Mouse (Mus musculus): ENCODE data around the gene Gm9972.

The Gm9972 gene

DNA sequence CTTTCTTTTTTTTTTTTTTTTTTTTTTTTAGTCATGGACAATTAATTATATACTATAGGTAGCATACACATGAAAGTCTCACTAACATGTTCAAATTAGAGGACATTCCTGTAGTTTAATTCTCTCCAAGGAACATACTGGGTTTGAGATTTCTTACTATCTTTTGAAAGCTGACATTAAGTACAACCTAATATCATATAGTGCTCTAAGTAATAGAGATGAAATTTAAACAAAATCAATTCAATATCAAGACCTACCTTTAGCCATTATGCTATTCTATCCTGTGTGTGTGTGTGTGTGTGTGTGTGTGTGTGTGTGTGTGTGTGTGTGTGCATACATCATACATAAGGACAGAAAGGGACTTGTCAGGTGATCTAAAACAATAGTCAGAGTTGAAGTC lies at the start of gene Gm9972:
Gene Gm9972, plus strand, starts transcription at position 301 of the 400 bp plus-strand sequence.
- no peak for DNase-seq (ENCODE audit: low spot score)

DNA sequence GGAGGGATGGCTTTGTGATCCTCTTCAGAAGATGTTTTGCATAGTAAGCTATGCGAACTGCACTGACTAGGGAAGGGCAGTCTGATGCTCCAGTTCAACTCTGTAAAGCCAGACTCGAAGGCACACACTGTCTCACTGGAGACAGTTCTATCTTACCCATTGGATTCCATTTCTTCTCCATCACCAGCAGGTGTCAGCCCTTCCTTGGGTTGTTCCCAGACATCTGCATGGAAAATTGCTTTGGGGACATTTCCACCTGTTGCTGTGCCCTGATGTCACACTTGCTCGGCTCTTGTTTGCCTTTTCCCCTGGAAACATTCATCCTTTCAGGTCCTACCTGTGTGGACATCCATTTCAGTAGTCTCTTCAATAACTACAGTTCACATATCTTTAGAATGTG lies 36.4 kb upstream of the Gm9972 start:
- no peak for DNase-seq (ENCODE audit: low spot score)

DNA sequence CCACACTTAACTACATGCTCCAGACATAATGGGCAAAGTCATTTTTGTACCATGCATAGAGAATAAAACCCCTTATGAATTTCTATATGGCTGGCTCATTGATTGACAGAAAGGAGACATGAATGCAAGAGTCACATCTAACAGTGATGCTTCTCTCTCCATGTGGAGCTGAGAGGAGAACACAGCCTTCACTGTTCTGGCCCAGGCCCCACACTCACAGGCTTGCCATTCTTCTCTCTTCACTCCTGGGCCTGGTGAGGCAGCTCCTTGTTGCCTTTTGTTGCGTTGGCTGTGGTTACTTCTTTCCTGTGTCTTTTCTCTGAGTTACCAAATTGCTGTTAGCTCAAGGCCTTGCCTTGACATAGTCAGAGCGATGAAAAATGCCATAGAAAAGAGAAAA lies 23.6 kb upstream of the Gm9972 start:
- no peak for DNase-seq (ENCODE audit: low spot score)

DNA sequence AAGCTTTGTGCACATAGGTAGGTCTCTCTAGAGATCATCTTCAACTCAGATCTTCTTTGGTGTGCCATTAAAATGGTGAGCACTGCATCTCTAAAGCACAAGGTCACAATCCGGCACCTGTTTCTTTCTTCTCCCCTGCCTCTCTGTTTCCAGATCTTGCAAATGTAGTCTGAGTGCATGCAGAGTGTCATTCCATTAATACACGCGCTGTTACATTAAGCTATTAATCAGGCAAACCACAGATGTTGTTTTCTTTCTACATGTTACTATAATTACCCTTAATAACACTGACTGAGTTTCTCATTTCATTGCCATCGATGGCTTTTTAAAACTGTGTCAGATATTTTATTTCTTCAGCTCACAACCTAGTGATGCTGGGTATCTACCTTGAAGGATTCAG lies 22.6 kb upstream of the Gm9972 start:
- DNase-seq (ENCODE audit: low spot score) = no peak

DNA sequence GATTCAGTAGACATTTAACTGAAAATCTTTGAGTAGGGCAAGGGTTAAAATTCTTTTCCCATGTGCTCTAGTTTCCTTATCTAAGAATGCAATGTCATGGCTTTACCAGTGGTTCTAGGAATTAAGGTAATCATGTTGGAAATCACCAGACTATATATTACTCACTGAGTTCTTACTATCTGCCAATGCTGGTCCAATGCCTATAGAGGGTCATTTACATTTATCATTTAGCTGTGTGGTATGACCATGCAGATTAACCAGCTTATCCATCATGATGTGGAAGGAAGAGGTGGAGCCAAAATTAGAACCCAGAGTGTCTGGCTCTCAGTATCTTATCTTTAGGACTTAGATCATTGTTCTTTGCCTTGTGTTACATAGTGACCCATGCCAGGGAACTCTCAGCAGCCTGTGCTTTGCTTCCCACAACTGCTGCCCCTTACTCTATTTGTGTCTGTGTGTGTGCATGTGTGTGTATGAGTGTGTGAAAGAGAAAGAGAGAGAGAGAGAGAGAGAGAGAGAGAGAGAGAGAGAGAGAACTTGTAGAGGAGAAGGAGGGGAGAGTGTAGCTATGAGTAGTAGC lies 12.3 kb upstream of the Gm9972 start:
- DNase-seq (ENCODE audit: low spot score) = no peak

DNA sequence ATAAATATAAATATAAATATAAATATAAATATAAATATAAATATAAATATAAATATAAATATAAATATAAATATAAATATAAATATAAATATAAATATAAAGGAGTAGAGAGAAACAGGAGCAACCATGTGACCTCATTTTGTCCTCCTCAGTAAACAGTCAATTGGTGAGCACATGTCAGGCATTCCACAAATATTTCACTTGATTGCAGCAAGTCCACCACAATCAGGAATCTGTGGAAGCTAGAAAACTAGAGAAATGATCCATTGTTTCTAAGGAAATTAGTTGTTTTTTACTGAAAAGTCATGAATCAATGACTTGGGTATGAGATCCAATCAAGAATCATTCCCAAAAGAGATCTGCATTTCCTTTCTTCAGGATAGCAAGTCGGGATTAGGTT lies 5.7 kb upstream of the Gm9972 start:
- DNase-seq (ENCODE audit: low spot score) = no peak

DNA sequence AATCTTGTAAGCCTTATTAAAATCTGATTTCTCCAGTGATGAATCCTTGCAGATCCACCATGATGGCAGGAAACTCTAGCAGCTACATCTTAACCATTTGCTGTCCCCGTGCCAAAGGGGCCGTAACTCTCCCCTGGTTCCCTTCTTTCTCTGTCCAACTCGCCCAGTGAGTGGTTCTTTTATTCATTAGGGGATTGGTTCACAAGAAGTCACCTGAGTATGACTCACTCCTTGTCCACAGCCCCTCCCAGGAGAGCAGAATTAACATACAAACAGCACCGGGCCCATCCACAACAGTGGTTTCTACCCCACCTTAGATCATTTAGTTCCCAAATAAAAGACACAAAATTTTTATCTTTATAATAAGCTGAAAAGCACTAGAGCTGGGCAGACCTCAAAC lies 3.4 kb upstream of the Gm9972 start:
- no peak for DNase-seq (ENCODE audit: low spot score)

DNA sequence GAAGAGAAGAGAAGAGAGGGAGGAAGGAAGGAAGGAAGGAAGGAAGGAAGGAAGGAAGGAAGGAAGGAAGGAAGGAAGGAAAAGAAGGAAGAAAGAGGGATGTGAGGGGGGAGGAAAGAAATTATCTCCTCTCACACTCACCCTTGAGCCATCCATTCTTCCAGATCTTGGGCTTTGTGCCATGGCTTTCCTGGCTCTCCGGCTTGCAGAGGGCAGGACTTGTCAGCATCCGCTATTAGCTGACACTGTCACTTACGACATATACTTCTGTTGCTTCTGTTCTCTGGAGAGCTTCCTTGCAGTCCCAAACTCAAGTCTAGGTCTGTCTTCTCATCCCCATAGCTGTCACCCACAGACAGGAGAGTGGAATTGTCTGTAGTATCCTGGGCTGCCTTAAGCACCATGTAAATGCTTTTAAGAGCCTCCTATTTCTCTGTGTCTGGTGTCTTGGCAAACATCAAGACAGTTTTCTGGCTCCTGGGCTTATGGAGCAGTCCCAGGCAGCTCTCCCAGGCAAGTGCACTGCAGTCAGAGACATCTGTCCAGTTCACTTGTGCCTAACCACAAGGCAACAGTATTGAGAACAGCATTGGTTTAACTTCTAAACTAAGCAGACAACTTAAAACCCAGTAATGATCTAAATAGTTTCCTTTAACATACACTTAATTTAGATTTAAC lies 10.5 kb downstream of the Gm9972 start:
- DNase-seq (ENCODE audit: low spot score) = no peak

DNA sequence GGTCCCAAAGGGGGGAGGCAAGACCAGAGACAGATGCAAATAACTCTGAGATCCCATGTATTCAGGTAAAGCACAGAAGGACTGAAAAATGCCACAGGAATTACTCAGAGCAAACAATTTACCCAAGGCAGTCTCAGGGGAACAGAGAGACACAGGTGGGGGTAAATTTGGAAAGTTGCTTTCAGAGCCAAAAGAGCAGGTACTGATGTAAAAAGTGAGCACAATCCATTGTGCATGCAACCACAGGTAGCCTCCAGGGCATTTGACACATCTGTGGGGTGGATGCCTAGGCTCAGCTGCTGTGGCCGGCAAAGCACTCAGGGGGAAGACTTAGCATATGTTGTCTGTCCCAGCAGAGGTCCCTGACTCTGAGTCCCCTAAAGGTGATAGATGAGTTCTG lies 13.8 kb downstream of the Gm9972 start:
- no peak for DNase-seq (ENCODE audit: low spot score)

DNA sequence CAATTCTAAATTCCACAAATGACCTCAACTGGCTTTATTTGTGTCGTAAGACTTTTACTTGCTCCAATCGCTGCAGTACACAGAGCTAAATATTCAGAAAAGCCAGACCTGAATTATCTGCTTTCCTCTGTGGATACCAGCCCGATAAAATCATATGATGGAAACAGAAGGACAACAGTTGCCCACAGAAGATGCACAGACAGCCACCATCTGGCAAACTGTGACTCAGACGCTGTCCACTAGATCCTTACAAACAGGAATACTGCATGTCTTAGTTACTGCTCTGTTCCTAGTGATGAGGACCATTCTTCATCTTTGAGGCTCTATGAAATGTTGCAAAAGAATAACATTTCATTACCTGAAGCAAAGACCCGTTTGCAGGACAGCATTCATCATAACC lies 19.4 kb downstream of the Gm9972 start:
- DNase-seq (ENCODE audit: low spot score) = no peak

DNA sequence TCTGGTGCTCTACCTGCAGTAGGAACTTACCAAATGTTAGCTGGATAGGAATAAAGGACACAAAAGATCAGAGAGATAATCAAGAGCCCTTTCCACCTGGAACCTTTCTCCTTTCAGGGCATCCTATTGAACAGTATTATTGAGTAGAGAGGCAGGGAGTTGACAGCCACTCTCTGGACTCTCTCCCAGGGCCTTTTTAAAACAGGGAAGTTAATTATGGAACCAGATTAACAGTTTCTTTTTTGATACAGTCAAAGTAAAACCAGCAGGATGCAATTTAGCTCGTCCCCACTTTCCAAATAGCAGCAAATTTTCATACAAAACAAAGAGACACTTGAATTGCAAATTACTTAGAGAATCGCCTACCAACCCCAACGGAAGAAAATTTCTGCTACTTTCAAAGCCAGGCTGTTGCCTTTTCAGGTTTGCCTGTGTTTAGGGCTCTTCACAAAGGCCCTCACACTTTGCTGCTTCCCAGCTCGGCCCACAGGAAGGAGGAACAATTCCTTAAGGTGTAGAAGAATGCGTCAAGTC lies 24.0 kb downstream of the Gm9972 start:
- no peak for DNase-seq (ENCODE audit: low spot score)

DNA sequence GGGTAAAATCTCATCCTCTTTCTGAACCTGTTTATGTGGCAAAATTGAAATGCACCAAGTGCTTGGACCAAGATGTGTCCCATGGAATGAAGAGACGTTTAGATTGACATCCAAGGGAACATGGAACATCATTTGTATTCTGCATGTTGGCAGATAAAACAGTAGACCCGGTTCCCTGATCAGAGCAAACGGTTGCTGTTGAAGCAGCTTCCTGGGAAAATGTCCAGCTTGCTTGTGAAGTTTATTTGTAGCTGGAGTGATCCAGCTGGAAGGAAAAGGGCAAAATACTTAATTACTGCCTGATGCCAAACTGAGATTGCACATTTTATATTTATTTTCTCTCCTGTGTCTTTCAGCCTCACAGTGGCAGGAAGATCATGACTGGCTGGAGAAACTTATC lies 26.7 kb downstream of the Gm9972 start:
- DNase-seq (ENCODE audit: low spot score) = no peak

DNA sequence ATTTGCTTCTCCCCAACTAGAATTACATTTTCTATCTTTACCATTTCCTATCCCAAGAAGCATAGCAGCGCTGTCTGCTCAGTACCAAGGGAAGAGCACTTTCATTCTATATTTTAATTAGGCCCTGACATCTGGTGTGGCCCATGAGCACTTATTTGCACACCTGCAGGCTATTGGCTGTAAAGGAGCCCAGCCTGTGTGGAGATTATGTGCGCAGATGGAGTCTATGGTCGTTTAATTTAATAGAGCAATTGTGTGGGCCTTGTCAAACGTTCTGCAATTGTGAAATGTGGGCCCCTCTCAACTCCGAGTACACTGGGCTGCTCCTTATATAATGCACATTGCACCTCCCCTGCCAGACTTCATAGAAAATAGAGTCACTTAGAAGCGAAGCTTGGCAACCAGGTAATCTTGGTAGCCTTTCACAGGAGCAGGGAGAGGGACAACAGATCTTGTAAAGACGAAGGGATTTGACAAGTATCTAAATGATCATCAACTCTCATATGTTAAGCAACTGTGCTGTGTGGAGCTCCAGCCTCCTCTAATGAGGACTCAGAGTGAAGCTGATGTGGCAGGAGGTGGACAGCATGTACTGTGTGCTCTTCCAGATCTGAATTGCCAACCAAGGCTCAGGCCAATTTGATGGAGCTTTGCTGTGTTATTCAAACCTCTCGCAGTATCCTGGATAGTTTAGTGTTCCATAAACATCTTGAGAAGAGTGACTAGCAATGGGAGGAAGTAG lies 50.9 kb downstream of the Gm9972 start:
- no peak for DNase-seq (ENCODE audit: low spot score)

Measured in MN1 (cell line).